Mouse (Mus musculus) heart, postnatal 4 days (tissue): ENCODE data around the gene Gm21988. TPM values are rescaled to one million over a fixed set of nuclear protein-coding genes. Genes with fewer than 3 reads are reported as not detected.

Experiments
- microRNA-seq, 2 experiments: library from miRNA; unstranded; fragments of <30 nt; microRNA quantifications; one replicate each; pipeline ENCODE4 v1.2.0; 2021 to 2022
- total RNA-seq, 2 experiments: library from RNA; stranded (reverse); gene quantifications; 2 replicates each; pipeline ENCODE4 v1.2.3; 2021

The Gm21988 gene
- total RNA-seq, 2 experiments from 2014 or later = 2.4 to 2.6 TPM

Small RNA genes within 50 kb of the gene (microRNA-seq; reads per million reads assigned to microRNA genes)
- 646 to 4,531 reads per million in 2 experiments for gene Mir195a
- 0 reads per million in 2 experiments for gene Mir497
- 0 reads per million in 2 experiments for gene Mir497b

Other genes with a start within 250 kb of the Gm21988 start
- gene Gabarap, start 248.7 kb downstream of the Gm21988 start, total RNA-seq = 100 to 1,000 TPM; 271 TPM
- gene Phf23, start 244.1 kb downstream of the Gm21988 start, total RNA-seq = 10 to 100 TPM; 25.0 to 30.3 TPM
- gene Dvl2, start 239.2 kb downstream of the Gm21988 start, total RNA-seq = 10 to 100 TPM; 13.1 to 14.0 TPM
- 100 to 1,000 TPM; 862 to 957 TPM for gene Acadvl, start 224.4 kb downstream of the Gm21988 start, total RNA-seq
- 10 to 100 TPM; 13.2 to 15.5 TPM for gene Dlg4, start 222.9 kb downstream of the Gm21988 start, total RNA-seq
- not detected for gene Asgr1, start 185.7 kb downstream of the Gm21988 start, total RNA-seq
- gene Asgr2, start 147.2 kb downstream of the Gm21988 start, total RNA-seq = not detected
- gene Mgl2, start 109.5 kb downstream of the Gm21988 start, total RNA-seq = under 1 TPM; 0.29 to 0.50 TPM
- gene Clec10a, start 83.6 kb downstream of the Gm21988 start, total RNA-seq = under 1 TPM; 0.60 to 0.99 TPM
- under 1 TPM in 1 of 2 experiments, not detected in 1; 0.43 TPM for gene Slc16a11, start 27.1 kb downstream of the Gm21988 start, total RNA-seq
- gene Slc16a13, start 18.8 kb downstream of the Gm21988 start, total RNA-seq = 1 to 10 TPM; 6.3 to 6.5 TPM
- gene Bcl6b, start 10.0 kb downstream of the Gm21988 start, total RNA-seq = 10 to 100 TPM; 47.0 to 53.6 TPM
- 10 to 100 TPM; 72.3 to 79.4 TPM for gene 0610010K14Rik, start 1.9 kb downstream of the Gm21988 start, total RNA-seq
- gene Rnasek, start within 50 bp of the Gm21988 start, total RNA-seq = 10 to 100 TPM; 95.8 to 96.1 TPM
- 1 to 10 TPM; 2.8 to 3.0 TPM for gene Alox12, start 15.5 kb upstream of the Gm21988 start, total RNA-seq
- gene Alox12e, start 82.8 kb upstream of the Gm21988 start, total RNA-seq = under 1 TPM in 1 of 2 experiments, not detected in 1; 0.20 TPM
- gene Alox15, start 112.2 kb upstream of the Gm21988 start, total RNA-seq = under 1 TPM; 0.19 to 0.52 TPM
- 10 to 100 TPM; 25.6 to 27.9 TPM for gene Pelp1, start 170.2 kb upstream of the Gm21988 start, total RNA-seq
- gene Arrb2, start 192.8 kb upstream of the Gm21988 start, total RNA-seq = 10 to 100 TPM; 12.0 to 12.7 TPM
- gene Med11, start 212.1 kb upstream of the Gm21988 start, total RNA-seq = 10 to 100 TPM; 12.3 to 13.2 TPM
- 1 to 10 TPM in 1 of 2 experiments, under 1 TPM in 1; 0.92 to 2.0 TPM for gene Zmynd15, start 219.6 kb upstream of the Gm21988 start, total RNA-seq
- gene Cxcl16, start 220.2 kb upstream of the Gm21988 start, total RNA-seq = 1 to 10 TPM; 6.2 to 6.5 TPM